Mouse (Mus musculus) embryo, embryonic 11 days (tissue): ENCODE measurements at regions not wholly inside any gene's neighbourhood (a gene's known extent, or its start where the extent isn't known, plus 50 kb on each side); places are given as distances from the start of the nearest gene placed in this dataset.

ENCODE experiments used
- DNase-seq: peaks from one replicate; pipeline ENCODE4 v3.0.0-alpha.2; 2015

- no peak for DNase-seq
Observed at GRCm38 (mm10) chr7:65244936-65245335, 88.6 kb upstream of the Fam189a1 start.

GRCm38 (mm10) chr7:65241208-65241607 lies 84.8 kb upstream of the Fam189a1 start:
- no peak for DNase-seq

GRCm38 (mm10) chr7:65235701-65236100 lies 79.3 kb upstream of the Fam189a1 start:
- DNase-seq = no peak

- DNase-seq = no peak
Observed at GRCm38 (mm10) chr7:65233681-65234080, 77.3 kb upstream of the Fam189a1 start.

- no peak for DNase-seq
Observed at GRCm38 (mm10) chr7:65229306-65229705, 72.9 kb upstream of the Fam189a1 start.

GRCm38 (mm10) chr7:65226218-65226617 lies 69.8 kb upstream of the Fam189a1 start:
- DNase-seq = no peak

GRCm38 (mm10) chr7:65213216-65213925 lies 57.0 kb upstream of the Fam189a1 start:
- DNase-seq = peak; percentile 14

GRCm38 (mm10) chr7:65207240-65207639 lies 50.9 kb upstream of the Fam189a1 start:
- DNase-seq = no peak
